Mouse (Mus musculus) bone marrow, adult 2 months (tissue): ENCODE results near the gene Gm17087. TPM values are rescaled to one million over a fixed set of nuclear protein-coding genes. Genes with fewer than 3 reads are reported as not detected.

Source experiments
- H3K27ac ChIP-seq: fragments of 200-500 bp; 2 replicates; pipeline ENCODE4 v1.5.1; 2012; ENCODE audit warnings: low read depth, mild to moderate bottlenecking, control low read depth, inconsistent platforms, low read length; ENCODE audit not compliant: control insufficient read depth, poor library complexity, insufficient read depth
- H3K4me1 ChIP-seq: fragments of 200-500 bp; 2 replicates; pipeline ENCODE4 v1.6.1; 2011; ENCODE audit warnings: low read length; ENCODE audit not compliant: control insufficient read depth, insufficient read depth
- H3K4me3 ChIP-seq: fragments of 200-500 bp; replicated peaks from 2 replicates; pipeline ENCODE3; 2011; ENCODE audit warnings: mild to moderate bottlenecking, low read depth, low read length, control low read depth; ENCODE audit not compliant: control insufficient read depth
- CTCF ChIP-seq: fragments of 200-500 bp; IDR thresholded peaks from 2 replicates; pipeline ENCODE4 v1.5.1; 2011; ENCODE audit warnings: low read length, control low read depth; ENCODE audit not compliant: control insufficient read depth, insufficient read depth
- POLR2A ChIP-seq: fragments of 200-500 bp; IDR thresholded peaks from 2 replicates; pipeline ENCODE4 v1.6.1; 2011; ENCODE audit warnings: low read depth, mild to moderate bottlenecking, control low read depth, low read length, borderline replicate concordance; ENCODE audit not compliant: control insufficient read depth
- WGBS: fragments of 180-500 bp; shearing (Covaris S2); methylation state at CpG from one replicate; pipeline ENCODE4 v1.1.7; 2018; 5-methylcytosine and 5-hydroxymethylcytosine counted together
- polyA plus RNA-seq: library from polyadenylated mRNA; stranded (reverse); fragments of >200 nt; gene quantifications from 2 replicates; pipeline ENCODE4 v1.2.4, GENCODE M21; 2011; ENCODE audit warnings: low replicate concordance; ENCODE audit not compliant: missing spikeins, insufficient read depth, insufficient read length

Gm17087 gene
- polyA plus RNA-seq, 1 experiment, result not detected

DNA sequence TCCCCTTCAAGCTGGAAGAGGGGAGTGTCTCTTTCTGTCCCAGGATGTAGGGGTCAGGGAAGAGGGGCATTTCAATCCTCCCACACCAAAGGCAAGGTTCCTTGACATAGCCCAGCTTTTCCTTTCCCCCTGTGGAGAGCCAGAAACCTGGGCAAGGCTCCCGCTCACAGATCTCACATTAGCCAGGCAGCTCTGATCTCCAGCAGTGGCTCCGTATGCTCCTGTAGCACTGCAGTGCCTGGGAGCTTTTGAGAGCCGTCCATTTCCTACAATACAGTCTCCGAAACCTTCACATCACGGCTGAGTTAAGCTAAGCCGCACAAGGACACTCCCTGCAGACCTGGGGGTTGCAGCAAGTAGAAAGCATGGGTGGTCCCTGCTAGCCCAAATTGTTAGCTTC, 12.5 kb downstream of the Gm17087 start:
- no peak overlapping the region for H3K27ac ChIP-seq
- H3K4me1 ChIP-seq, result no peaks in the 10 kb centered on the region
- no peak overlapping the region for H3K4me3 ChIP-seq
- TF ChIP-seq POLR2A (no peak), CTCF (no peak)
- 69% methylated on average over 6 of the region's 6 CpGs for WGBS

DNA sequence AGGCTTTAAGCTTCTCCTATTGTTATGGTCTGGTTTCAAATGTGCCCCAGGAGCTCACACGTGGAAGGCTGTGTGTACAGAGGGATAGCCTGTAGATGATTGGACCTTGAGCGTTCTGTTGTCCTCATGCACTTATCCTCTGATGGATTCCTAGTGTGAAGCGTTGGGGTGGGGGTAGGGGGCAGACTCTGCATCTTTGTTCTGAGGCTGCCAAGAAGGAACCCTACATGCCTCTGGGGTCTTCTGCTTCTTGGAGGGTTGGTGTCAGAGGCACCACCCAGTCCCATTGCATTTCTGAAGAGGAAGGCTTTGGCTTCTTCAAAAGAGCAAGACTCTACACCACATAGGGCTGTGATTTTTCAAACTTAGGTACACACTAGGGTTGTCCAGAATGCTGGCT, 13.1 kb downstream of the Gm17087 start:
- Histone ChIP-seq H3K4me1 (no peaks in the 10 kb centered on the region), H3K4me3 (no peak overlapping the region), H3K27ac (no peak overlapping the region)
- TF ChIP-seq POLR2A, result no peak
- TF ChIP-seq CTCF, result no peak
- 71% methylated on average over 3 of the region's 3 CpGs for WGBS

DNA sequence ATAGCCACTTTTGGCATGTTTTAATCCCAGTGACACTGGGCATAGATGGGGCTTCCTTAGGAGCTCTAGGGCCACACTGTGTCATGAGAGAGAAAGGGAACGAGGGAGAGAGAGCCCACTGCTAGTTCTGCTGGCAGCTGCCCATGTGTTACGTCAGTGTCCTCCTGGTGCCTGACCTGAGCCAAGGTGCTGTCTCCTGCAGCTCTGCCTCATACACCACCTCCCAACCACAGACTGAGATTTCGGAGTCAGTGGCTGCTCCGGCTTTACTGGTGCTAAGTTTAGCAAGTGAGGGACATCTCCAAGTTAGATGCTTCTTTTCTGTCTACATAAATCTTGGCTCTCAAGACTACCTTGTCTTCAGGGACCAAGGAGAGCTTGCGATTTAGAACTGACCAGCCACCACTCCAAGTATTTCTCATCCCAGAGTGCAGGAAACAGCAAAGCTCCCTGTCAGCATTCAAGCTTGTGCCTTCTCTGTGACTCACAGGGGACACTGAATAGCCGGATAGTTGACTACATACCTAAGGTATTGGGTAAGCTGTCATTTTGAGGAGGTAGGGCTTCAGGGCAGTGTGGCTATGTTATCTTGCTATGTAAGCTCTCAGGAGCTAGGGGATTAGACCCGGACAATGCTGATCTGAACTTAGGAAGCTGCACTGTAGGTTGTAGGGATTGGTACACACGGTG, 14.3 kb downstream of the Gm17087 start:
- Histone ChIP-seq H3K4me1 (no peaks in the 10 kb centered on the region), H3K27ac (no peak overlapping the region), H3K4me3 (no peak overlapping the region)
- WGBS, result 68% methylated on average over 8 of the region's 8 CpGs
- TF ChIP-seq POLR2A, result no peak
- TF ChIP-seq CTCF, result no peak

DNA sequence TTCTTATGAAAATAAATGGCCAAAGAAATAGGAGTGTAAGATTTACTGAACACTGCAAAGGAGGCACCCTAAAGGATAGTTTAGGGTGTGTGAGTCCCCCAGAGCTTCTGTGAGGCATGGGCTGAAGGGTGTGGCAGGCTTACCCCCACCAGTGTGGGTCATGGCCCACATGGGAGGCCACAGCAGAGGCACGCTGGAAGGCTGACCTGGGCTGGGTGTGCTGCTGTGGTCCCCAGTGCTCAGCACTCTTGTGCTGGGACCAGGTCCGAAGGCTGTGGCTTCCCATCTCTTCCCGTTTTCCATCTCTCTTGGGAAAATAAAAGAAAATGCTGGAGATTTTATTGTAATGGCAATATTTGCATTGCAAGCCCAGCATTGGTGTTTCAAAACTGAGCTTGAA, 15.1 kb downstream of the Gm17087 start:
- TF ChIP-seq CTCF, result no peak
- no peak for TF ChIP-seq POLR2A
- H3K4me1 ChIP-seq, result no peaks in the 10 kb centered on the region
- 69% methylated on average over 3 of the region's 3 CpGs for WGBS
- H3K27ac ChIP-seq, result no peak overlapping the region
- H3K4me3 ChIP-seq, result no peak overlapping the region

DNA sequence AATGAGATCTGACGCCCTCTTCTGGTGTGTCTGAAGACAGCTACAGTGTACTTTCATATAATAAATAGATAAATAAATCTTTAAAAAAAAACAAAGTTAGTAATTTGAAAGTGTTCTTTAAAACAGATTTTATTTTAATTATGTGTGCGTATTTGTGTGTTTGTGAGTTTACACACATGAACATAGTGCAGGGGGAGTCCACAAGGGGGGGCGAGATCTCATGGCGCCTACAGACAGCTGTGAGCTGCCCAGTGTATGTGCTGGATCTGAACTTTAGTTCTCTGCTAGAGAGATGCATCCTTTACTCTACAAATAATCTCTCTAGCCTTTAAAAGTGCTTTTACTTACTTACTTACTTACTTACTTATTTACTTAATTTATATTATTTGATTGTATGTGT, 18.0 kb downstream of the Gm17087 start:
- 74% methylated on average over 4 of the region's 4 CpGs for WGBS
- H3K4me3 ChIP-seq, result no peak overlapping the region
- H3K4me1 ChIP-seq, result no peaks in the 10 kb centered on the region; the same call in 1 of the 2 replicates
- TF ChIP-seq POLR2A (no peak), CTCF (no peak)
- H3K27ac ChIP-seq, result no peak overlapping the region

DNA sequence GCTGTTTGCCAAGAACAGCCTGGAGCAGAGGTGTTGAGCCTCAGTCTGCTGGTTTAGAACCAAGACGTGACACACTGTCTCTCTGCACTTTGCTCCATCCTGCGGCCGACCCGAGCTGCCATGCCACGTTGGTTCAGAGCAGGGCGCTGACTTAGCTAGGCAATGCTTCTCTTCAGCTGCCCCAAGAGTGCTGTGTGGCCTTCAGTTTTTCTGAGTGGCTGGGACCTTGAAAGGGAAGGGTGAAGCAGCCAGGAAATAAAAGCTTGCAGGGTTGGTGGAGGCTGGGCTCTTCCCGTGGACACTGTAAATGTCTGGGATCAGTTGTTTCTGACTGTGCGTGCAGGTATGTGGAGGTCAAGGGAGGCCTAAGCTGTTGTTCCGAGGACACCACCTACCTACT, 20.4 kb downstream of the Gm17087 start:
- 83% methylated on average over 9 of the region's 9 CpGs for WGBS
- Histone ChIP-seq H3K4me1 (no peaks in the 10 kb centered on the region; the same call in 1 of the 2 replicates), H3K4me3 (no peak overlapping the region), H3K27ac (no peak overlapping the region)
- TF ChIP-seq POLR2A (no peak), CTCF (no peak)

DNA sequence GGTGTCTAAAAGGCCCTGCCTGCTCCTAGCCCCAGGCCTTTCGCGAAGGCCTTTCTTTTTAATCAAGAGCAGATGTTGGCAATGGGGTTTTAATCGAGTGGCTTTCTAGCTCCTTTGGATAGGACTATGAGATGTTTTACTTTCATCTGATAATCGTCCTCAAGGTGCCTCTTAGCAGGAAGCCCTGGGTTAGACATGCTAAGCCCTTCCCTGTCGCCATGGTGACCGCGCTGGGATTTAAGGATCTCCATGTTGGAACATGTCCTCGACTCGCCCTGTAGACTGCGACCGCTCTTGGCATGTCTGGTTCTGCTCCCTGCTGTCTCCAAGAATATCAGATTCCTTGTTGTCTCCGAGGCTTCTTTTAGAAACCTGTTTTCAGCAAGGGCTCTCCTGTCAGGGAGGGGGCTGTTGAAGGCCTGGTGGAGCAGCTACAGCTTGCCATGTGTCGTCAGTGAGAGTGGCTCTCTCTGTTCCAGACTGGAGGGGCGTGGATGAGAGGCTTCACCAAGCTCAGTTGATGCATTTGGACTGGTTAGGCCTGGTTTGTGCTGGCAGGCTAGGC, 24.7 kb downstream of the Gm17087 start:
- whole genome bisulfite sequencing, result 83% methylated on average over 14 of the region's 14 CpGs
- TF ChIP-seq CTCF, result no peak
- no peak for TF ChIP-seq POLR2A
- Histone ChIP-seq H3K27ac (no peak overlapping the region), H3K4me3 (no peak overlapping the region), H3K4me1 (no peaks in the 10 kb centered on the region; the same call in 1 of the 2 replicates)

DNA sequence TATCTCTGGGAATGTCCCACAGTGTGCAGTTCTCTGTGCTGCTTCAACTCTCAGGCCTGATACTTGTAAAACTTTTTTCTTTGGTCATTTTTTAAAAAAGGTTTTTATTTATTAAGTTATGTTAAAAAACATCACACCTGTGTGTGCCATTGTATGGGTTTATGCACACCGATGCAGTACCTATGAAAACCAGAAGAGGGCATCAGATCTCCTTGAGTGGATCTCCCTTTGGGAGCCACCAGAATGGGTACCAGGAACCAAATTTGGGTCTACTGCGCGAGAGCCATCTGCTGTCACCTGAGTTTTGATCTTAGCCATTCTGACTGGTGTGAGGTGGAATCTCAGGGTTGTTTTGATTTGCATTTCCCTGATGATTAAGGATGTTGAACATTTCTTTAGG, 28.6 kb downstream of the Gm17087 start:
- Histone ChIP-seq H3K4me3 (no peak overlapping the region), H3K27ac (no peak overlapping the region), H3K4me1 (no peaks in the 10 kb centered on the region)
- WGBS, result 66% methylated on average over 3 of the region's 3 CpGs
- TF ChIP-seq CTCF (no peak; the same call in 1 of the 2 replicates), POLR2A (no peak)

DNA sequence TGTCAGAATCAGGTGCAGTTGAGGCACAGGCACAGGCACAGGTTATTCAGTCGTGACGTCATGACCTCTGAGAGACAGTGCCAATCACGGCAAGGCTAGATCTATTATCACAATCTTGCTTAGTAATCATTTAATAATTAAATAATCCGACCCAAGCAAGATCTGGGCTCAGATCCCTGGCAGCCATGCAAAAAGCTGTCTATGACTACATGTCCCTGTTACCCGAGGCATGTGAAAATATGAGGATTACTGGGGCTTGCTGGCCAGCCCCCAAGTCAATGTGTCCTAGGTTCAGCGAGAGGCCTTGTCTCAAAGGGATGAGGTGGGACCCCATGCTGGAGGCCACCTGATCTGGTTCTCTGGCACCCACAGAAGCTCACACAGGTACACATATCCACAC, 30.2 kb downstream of the Gm17087 start:
- Histone ChIP-seq H3K27ac (no peak overlapping the region), H3K4me3 (no peak overlapping the region), H3K4me1 (no peaks in the 10 kb centered on the region)
- 75% methylated on average over 6 of the region's 6 CpGs for WGBS
- no peak for TF ChIP-seq CTCF
- TF ChIP-seq POLR2A, result no peak
